Comparison of ENCODE assay signal across 21 mouse cellular contexts in genomic region chr2:93238864-93239263, GRCm38 (mm10). TPM values are rescaled to one million over a fixed set of nuclear protein-coding genes. Genes with fewer than 3 reads are reported as not detected.
DNase-seq lines count a peak whose midpoint lies in the region; ATAC-seq and TF ChIP-seq lines count a peak whose summit lies in the region.
"Had no signal": no experiment of that assay in that cellular context is flagged by ENCODE, and none has a peak within 500 bp of the region (broad histone marks: within the 10 kb centered on the region; RNA-seq: fewer than 3 reads in every experiment).

No protein-coding gene starts in this region.

- no peak overlapping the region for H3K4me2 ChIP-seq in midbrain, postnatal 0 days (ENCODE audit: low read depth, low read length, poor library complexity, severe bottlenecking)
- H3K4me2 ChIP-seq in intestine, postnatal 0 days (replicated peaks; ENCODE audit: low read depth) = no peak overlapping the region
- H3K4me2 ChIP-seq: embryonic facial prominence, embryonic 15.5 days; heart, embryonic 12.5 days; hindbrain, embryonic 15.5 days had no signal

- H3K4me1 ChIP-seq in heart, embryonic 10.5 days = peaks cover 67% of the 10 kb centered on the region
- H3K4me1 ChIP-seq in midbrain, embryonic 10.5 days = peaks cover 66% of the 10 kb centered on the region
- H3K4me1 ChIP-seq in midbrain, postnatal 0 days (ENCODE audit: insufficient read depth, low read length) = no peaks in the 10 kb centered on the region
- H3K4me1 ChIP-seq in limb, embryonic 10.5 days = peaks cover 37% of the 10 kb centered on the region
- H3K4me1 ChIP-seq in intestine, postnatal 0 days (replicated peaks; ENCODE audit: control insufficient read depth, insufficient read depth, low read length) = no peaks in the 10 kb centered on the region

- DNase-seq in adrenal gland, postnatal 10 days = peak; percentile 60
- DNase-seq in adrenal gland, adult 18-20 months (ENCODE audit: low spot score in 2 of 2) = no peak
- DNase-seq in heart, embryonic 10.5 days (ENCODE audit: low spot score) = no peak
- DNase-seq in heart, adult 9 months (ENCODE audit: low spot score in 2 of 2) = no peak
- no peak for DNase-seq in midbrain, embryonic 10.5 days (ENCODE audit: low spot score)
- DNase-seq in midbrain, postnatal 0 days (ENCODE audit: low spot score) = no peak
- DNase-seq in limb, embryonic 10.5 days (ENCODE audit: low spot score) = no peak
- DNase-seq: cerebellum, adult 2 months; embryo, embryonic 11 days; gastrocnemius, postnatal 10 days; heart, postnatal 36 days; kidney, postnatal 14 days had no signal

- H3K9me3 ChIP-seq in heart, embryonic 10.5 days = no peaks in the 10 kb centered on the region
- H3K9me3 ChIP-seq in midbrain, embryonic 10.5 days (replicated peaks) = no peaks in the 10 kb centered on the region; the same call in 1 of the 2 replicates
- H3K9me3 ChIP-seq in midbrain, postnatal 0 days (ENCODE audit: low read length) = no peaks in the 10 kb centered on the region
- no peaks in the 10 kb centered on the region for H3K9me3 ChIP-seq in limb, embryonic 10.5 days (replicated peaks)
- H3K9me3 ChIP-seq in intestine, postnatal 0 days (ENCODE audit: control insufficient read depth) = no peaks in the 10 kb centered on the region
- H3K9me3 ChIP-seq: embryonic facial prominence, embryonic 15.5 days; heart, embryonic 12.5 days; hindbrain, embryonic 15.5 days had no signal

- H3K4me3 ChIP-seq in heart, embryonic 10.5 days = no peak overlapping the region
- H3K4me3 ChIP-seq in midbrain, embryonic 10.5 days = no peak overlapping the region
- no peak overlapping the region for H3K4me3 ChIP-seq in midbrain, postnatal 0 days (ENCODE audit: low read depth, low read length)
- no peak overlapping the region for H3K4me3 ChIP-seq in limb, embryonic 10.5 days
- H3K4me3 ChIP-seq in intestine, postnatal 0 days (ENCODE audit: low read depth, low read length) = no peak overlapping the region
- H3K4me3 ChIP-seq: embryonic facial prominence, embryonic 15.5 days; erythroblast, embryonic 14.5 days; heart, embryonic 12.5 days; hindbrain, embryonic 15.5 days had no signal

- no peak for TF ChIP-seq CTCF in midbrain, postnatal 0 days (IDR thresholded peaks at IDR 0.05)
- TF ChIP-seq CTCF in intestine, postnatal 0 days (IDR thresholded peaks at IDR 0.05; ENCODE audit: low read depth) = no peak

- peaks cover 3% of the 10 kb centered on the region; the same call in 1 of the 2 replicates for H3K36me3 ChIP-seq in heart, embryonic 10.5 days
- peaks cover 45% of the 10 kb centered on the region for H3K36me3 ChIP-seq in midbrain, embryonic 10.5 days
- H3K36me3 ChIP-seq in midbrain, postnatal 0 days (ENCODE audit: insufficient read depth, low read length) = no peaks in the 10 kb centered on the region
- no peaks in the 10 kb centered on the region for H3K36me3 ChIP-seq in limb, embryonic 10.5 days
- no peaks in the 10 kb centered on the region; the same call in 1 of the 2 replicates for H3K36me3 ChIP-seq in intestine, postnatal 0 days (ENCODE audit: control insufficient read depth, insufficient read depth)
- H3K36me3 ChIP-seq: embryonic facial prominence, embryonic 15.5 days; hindbrain, embryonic 15.5 days had no signal

- H3K27ac ChIP-seq in heart, embryonic 10.5 days = peak overlapping the region; percentile 43; the same call in 1 of the 2 replicates
- H3K27ac ChIP-seq in midbrain, embryonic 10.5 days (replicated peaks) = peak overlapping the region; percentile 67
- no peak overlapping the region for H3K27ac ChIP-seq in midbrain, postnatal 0 days (ENCODE audit: low read depth, low read length)
- peak overlapping the region; percentile 61 for H3K27ac ChIP-seq in limb, embryonic 10.5 days
- H3K27ac ChIP-seq in intestine, postnatal 0 days (ENCODE audit: low read depth, low read length) = no peak overlapping the region
- H3K27ac ChIP-seq: embryonic facial prominence, embryonic 15.5 days; hindbrain, embryonic 15.5 days had no signal

- no peak for ATAC-seq in midbrain, postnatal 0 days (ENCODE audit: low FRiP score)
- ATAC-seq in intestine, postnatal 0 days = no peak
- ATAC-seq: activated CD4-positive, CD25-positive, alpha-beta regulatory T cell, adult 4 months; forebrain, embryonic 16.5 days; intestine, embryonic 16.5 days; Patski had no signal

- no peaks in the 10 kb centered on the region for H3K27me3 ChIP-seq in heart, embryonic 10.5 days (ENCODE audit: insufficient read depth, poor library complexity, severe bottlenecking)
- 0 out of 2 replicates have a peak, but pooled peaks cover 2% of the 10 kb centered on the region for H3K27me3 ChIP-seq in midbrain, embryonic 10.5 days (ENCODE audit: low read depth, poor library complexity, severe bottlenecking)
- no peaks in the 10 kb centered on the region for H3K27me3 ChIP-seq in midbrain, postnatal 0 days (ENCODE audit: insufficient read depth, low read length)
- H3K27me3 ChIP-seq in limb, embryonic 10.5 days (ENCODE audit: low read depth, poor library complexity, severe bottlenecking) = no peaks in the 10 kb centered on the region
- H3K27me3 ChIP-seq in intestine, postnatal 0 days (replicated peaks; ENCODE audit: control insufficient read depth, insufficient read depth, low read length) = no peaks in the 10 kb centered on the region
- H3K27me3 ChIP-seq: embryonic facial prominence, embryonic 15.5 days; heart, embryonic 12.5 days; hindbrain, embryonic 15.5 days; Patski had no signal

- 87% methylated on average over 6 of the region's 6 CpGs for WGBS in heart, embryonic 10.5 days
- 88% methylated on average over 6 of the region's 6 CpGs for WGBS in midbrain, embryonic 10.5 days
- WGBS in midbrain, postnatal 0 days = 86% methylated on average over 6 of the region's 6 CpGs
- WGBS in limb, embryonic 10.5 days = 85% methylated on average over 6 of the region's 6 CpGs
- WGBS in intestine, postnatal 0 days = 84% methylated on average over 6 of the region's 6 CpGs

- H3K9ac ChIP-seq in midbrain, postnatal 0 days (replicated peaks; ENCODE audit: low read length, poor library complexity, severe bottlenecking) = no peak overlapping the region
- H3K9ac ChIP-seq in intestine, postnatal 0 days (ENCODE audit: low read depth, low read length) = no peak overlapping the region
- H3K9ac ChIP-seq: embryonic facial prominence, embryonic 15.5 days; heart, embryonic 12.5 days; hindbrain, embryonic 15.5 days had no signal

RNA-seq across cellular contexts. Expression of gene Trp53i11, which starts 51.5 kb away (rescaled TPM):
- 10 to 100 TPM; 87.9 to 89.8 TPM for total RNA-seq in adrenal gland, postnatal 10 days (2021)
- 10 to 100 TPM; 51.6 to 83.8 TPM for total RNA-seq in adrenal gland, adult 18-20 months (2021)
- 22.5 and 24.2 TPM in 2 replicates for polyA plus RNA-seq in heart, embryonic 10.5 days (2016; fragmentation: Nextera tagmentation; extraction: Ambion mirVana)
- 171 and 214 TPM in 2 replicates for polyA plus RNA-seq in midbrain, embryonic 10.5 days (2016; fragmentation: Nextera tagmentation; extraction: Ambion mirVana)
- total RNA-seq in midbrain, postnatal 0 days (2014; rRNA removed) = 111 and 124 TPM in 2 replicates
- polyA plus RNA-seq in midbrain, postnatal 0 days (2015; fragmentation: Nextera tagmentation; extraction: Ambion mirVana) = 74.7 and 76.0 TPM in 2 replicates
- polyA plus RNA-seq in limb, embryonic 10.5 days (2016; fragmentation: Nextera tagmentation; extraction: Ambion mirVana) = 17.5 and 25.2 TPM in 2 replicates
- polyA plus RNA-seq in intestine, postnatal 0 days (2015; fragmentation: Nextera tagmentation; extraction: Ambion mirVana) = 16.4 and 21.8 TPM in 2 replicates

Comparison
In these comparisons a context has a peak if more than half of its experiments do, and no peak if none do; other contexts are left out.
1. H3K27ac ChIP-seq: peak in heart, embryonic 10.5 days (single experiment), midbrain, embryonic 10.5 days (single experiment) and limb, embryonic 10.5 days (single experiment); none in midbrain, postnatal 0 days (single experiment) and intestine, postnatal 0 days (single experiment).